Mouse (Mus musculus) limb, embryonic 10.5 days (tissue): ENCODE results near the gene Pde4d. TPM values are rescaled to one million over a fixed set of nuclear protein-coding genes. Genes with fewer than 3 reads are reported as not detected.

Source experiments
- DNase-seq: peaks from one replicate; pipeline ENCODE4 v3.0.0-alpha.2; 2017; ENCODE audit warnings: low spot score
- H3K27ac ChIP-seq: fragments of 300-500 bp; sonication (generic); 2 replicates; pipeline ENCODE4 v1.5.1; 2016; ENCODE audit warnings: mild to moderate bottlenecking
- H3K27me3 ChIP-seq: fragments of 300-500 bp; sonication (generic); 2 replicates; pipeline ENCODE4 v1.6.1; 2016; ENCODE audit warnings: low read depth, mild to moderate bottlenecking; ENCODE audit not compliant: poor library complexity, severe bottlenecking
- H3K36me3 ChIP-seq: fragments of 300-500 bp; sonication (generic); 2 replicates; pipeline ENCODE4 v1.6.1; 2016; ENCODE audit warnings: mild to moderate bottlenecking, moderate library complexity
- H3K4me1 ChIP-seq: fragments of 300-500 bp; sonication (generic); 2 replicates; pipeline ENCODE4 v1.6.1; 2016
- H3K4me3 ChIP-seq: fragments of 300-500 bp; sonication (generic); 2 replicates; pipeline ENCODE4 v1.5.1; 2016; ENCODE audit warnings: mild to moderate bottlenecking, moderate library complexity
- H3K9me3 ChIP-seq: fragments of 300-500 bp; sonication (generic); replicated peaks from 2 replicates; pipeline ENCODE4 v1.6.1; 2016; ENCODE audit warnings: mild to moderate bottlenecking
- WGBS: fragments of 180-500 bp; shearing (Covaris S2); methylation state at CpG from one replicate; pipeline ENCODE4 v1.1.7; 2016; 5-methylcytosine and 5-hydroxymethylcytosine counted together
- polyA plus RNA-seq: library from polyadenylated mRNA; unstranded; fragments of >200 nt; fragmentation: Nextera tagmentation; extraction: Ambion mirVana; gene quantifications from 2 replicates; pipeline ENCODE4 v1.2.1, GENCODE M21; 2016

Pde4d gene
- polyA plus RNA-seq, 1 experiment from 2014 or later = 24.3 TPM

GRCm38 (mm10) chr13:108448348-108448931 is 1.3 kb upstream of the Pde4d start:
- H3K4me1 ChIP-seq = peaks cover 9% of the 10 kb centered on the region
- 82% methylated on average over 11 of the region's 11 CpGs for WGBS
- DNase-seq = no peak
- no peaks in the 10 kb centered on the region for H3K27me3 ChIP-seq
- H3K27ac ChIP-seq = no peak overlapping the region
- H3K4me3 ChIP-seq = no peak overlapping the region
- no peaks in the 10 kb centered on the region for H3K9me3 ChIP-seq
- no peaks in the 10 kb centered on the region for H3K36me3 ChIP-seq

GRCm38 (mm10) chr13:108451122-108451521 is 1.4 kb downstream of the Pde4d start:
- Histone ChIP-seq H3K27ac (no peak overlapping the region), H3K9me3 (no peaks in the 10 kb centered on the region), H3K36me3 (no peaks in the 10 kb centered on the region), H3K27me3 (no peaks in the 10 kb centered on the region), H3K4me3 (no peak overlapping the region), H3K4me1 (peaks cover 9% of the 10 kb centered on the region)
- DNase-seq = no peak
- WGBS = 92% methylated on average over 2 of the region's 2 CpGs

GRCm38 (mm10) chr13:108453064-108453919 is 3.5 kb downstream of the Pde4d start:
- no peak overlapping the region for H3K4me3 ChIP-seq
- H3K9me3 ChIP-seq = no peaks in the 10 kb centered on the region
- WGBS = 87% methylated on average over 6 of the region's 6 CpGs
- H3K27me3 ChIP-seq = no peaks in the 10 kb centered on the region
- no peak overlapping the region for H3K27ac ChIP-seq
- DNase-seq = no peak
- no peaks in the 10 kb centered on the region for H3K36me3 ChIP-seq
- peaks cover 9% of the 10 kb centered on the region for H3K4me1 ChIP-seq

GRCm38 (mm10) chr13:108462518-108462917 is 12.8 kb downstream of the Pde4d start:
- Histone ChIP-seq H3K9me3 (no peaks in the 10 kb centered on the region), H3K36me3 (no peaks in the 10 kb centered on the region), H3K27me3 (no peaks in the 10 kb centered on the region), H3K4me3 (no peak overlapping the region), H3K27ac (no peak overlapping the region), H3K4me1 (no peaks in the 10 kb centered on the region)
- 94% methylated on average over 5 of the region's 5 CpGs for WGBS
- no peak for DNase-seq

GRCm38 (mm10) chr13:108465755-108466154 is 16.0 kb downstream of the Pde4d start:
- Histone ChIP-seq H3K36me3 (no peaks in the 10 kb centered on the region), H3K9me3 (no peaks in the 10 kb centered on the region), H3K27me3 (no peaks in the 10 kb centered on the region)

GRCm38 (mm10) chr13:108467046-108467445 is 17.3 kb downstream of the Pde4d start:
- Histone ChIP-seq H3K9me3 (no peaks in the 10 kb centered on the region), H3K4me1 (no peaks in the 10 kb centered on the region), H3K27me3 (no peaks in the 10 kb centered on the region), H3K36me3 (no peaks in the 10 kb centered on the region), H3K4me3 (no peak overlapping the region), H3K27ac (no peak overlapping the region)
- DNase-seq = no peak
- 57% methylated on average over 1 of the region's 1 CpGs for WGBS

More at GRCm38 (mm10) chr13:108465755-108466154, 16.0 kb downstream of the Pde4d start:
- Histone ChIP-seq H3K27ac (no peak overlapping the region), H3K4me3 (no peak overlapping the region), H3K4me1 (no peaks in the 10 kb centered on the region)
- DNase-seq = no peak

GRCm38 (mm10) chr13:108480451-108480850 is 30.7 kb downstream of the Pde4d start:
- H3K27me3 ChIP-seq = no peaks in the 10 kb centered on the region
- H3K9me3 ChIP-seq = no peaks in the 10 kb centered on the region
- H3K4me1 ChIP-seq = no peaks in the 10 kb centered on the region
- no peak overlapping the region for H3K27ac ChIP-seq
- H3K36me3 ChIP-seq = no peaks in the 10 kb centered on the region
- WGBS = 89% methylated on average over 3 of the region's 3 CpGs
- H3K4me3 ChIP-seq = no peak overlapping the region
- DNase-seq = no peak

GRCm38 (mm10) chr13:108485036-108485435 is 35.3 kb downstream of the Pde4d start:
- no peaks in the 10 kb centered on the region for H3K4me1 ChIP-seq
- no peaks in the 10 kb centered on the region for H3K27me3 ChIP-seq
- DNase-seq = no peak
- no peaks in the 10 kb centered on the region for H3K36me3 ChIP-seq
- no peak overlapping the region for H3K27ac ChIP-seq
- 90% methylated on average over 6 of the region's 6 CpGs for WGBS
- no peaks in the 10 kb centered on the region for H3K9me3 ChIP-seq
- no peak overlapping the region for H3K4me3 ChIP-seq

- Histone ChIP-seq H3K9me3 (no peaks in the 10 kb centered on the region), H3K27me3 (no peaks in the 10 kb centered on the region), H3K36me3 (no peaks in the 10 kb centered on the region), H3K4me3 (no peak overlapping the region), H3K27ac (no peak overlapping the region), H3K4me1 (no peaks in the 10 kb centered on the region)
- WGBS = 92% methylated on average over 3 of the region's 3 CpGs
- no peak for DNase-seq
Observed at GRCm38 (mm10) chr13:108487066-108487465, 37.3 kb downstream of the Pde4d start.

- no peaks in the 10 kb centered on the region for H3K36me3 ChIP-seq
- DNase-seq = no peak
- H3K9me3 ChIP-seq = no peaks in the 10 kb centered on the region
- no peak overlapping the region for H3K27ac ChIP-seq
- H3K4me3 ChIP-seq = no peak overlapping the region
- H3K4me1 ChIP-seq = no peaks in the 10 kb centered on the region
- no peaks in the 10 kb centered on the region for H3K27me3 ChIP-seq
Observed at GRCm38 (mm10) chr13:108489825-108490224, 40.1 kb downstream of the Pde4d start.

- Histone ChIP-seq H3K27ac (no peak overlapping the region), H3K9me3 (no peaks in the 10 kb centered on the region), H3K4me3 (no peak overlapping the region), H3K36me3 (no peaks in the 10 kb centered on the region), H3K4me1 (no peaks in the 10 kb centered on the region), H3K27me3 (no peaks in the 10 kb centered on the region)
- no peak for DNase-seq
- 95% methylated on average over 2 of the region's 2 CpGs for WGBS
Observed at GRCm38 (mm10) chr13:108490872-108491271, 41.1 kb downstream of the Pde4d start.

- no peak for DNase-seq
- Histone ChIP-seq H3K9me3 (no peaks in the 10 kb centered on the region), H3K27ac (no peak overlapping the region), H3K4me1 (no peaks in the 10 kb centered on the region), H3K36me3 (no peaks in the 10 kb centered on the region), H3K4me3 (no peak overlapping the region), H3K27me3 (no peaks in the 10 kb centered on the region)
Observed at GRCm38 (mm10) chr13:108492886-108493285, 43.1 kb downstream of the Pde4d start.

GRCm38 (mm10) chr13:108494365-108494764 is 44.6 kb downstream of the Pde4d start:
- Histone ChIP-seq H3K9me3 (no peaks in the 10 kb centered on the region), H3K4me1 (peaks cover 12% of the 10 kb centered on the region), H3K27me3 (no peaks in the 10 kb centered on the region), H3K27ac (no peak overlapping the region), H3K36me3 (no peaks in the 10 kb centered on the region), H3K4me3 (no peak overlapping the region)
- WGBS = 80% methylated on average over 2 of the region's 2 CpGs
- no peak for DNase-seq
